Mouse (Mus musculus) forebrain, embryonic 14.5 days (tissue): ENCODE measurements around the gene Snrpd3. TPM values are rescaled to one million over a fixed set of nuclear protein-coding genes. Genes with fewer than 3 reads are reported as not detected.
A peak's percentile ranks its signal among the peaks of the same experiment; 100 is the strongest.

Experiments used
- ATAC-seq: fragments of 200-750 bp; cut with Nextera tagmentation; 2 replicates; pipeline ENCODE4 v1.8.0; 2017; ENCODE audit warnings: mild to moderate bottlenecking, moderate library complexity
- DNase-seq: peaks from one replicate; pipeline ENCODE4 v3.0.0-alpha.2; 2015; ENCODE audit warnings: low spot score
- H3K27ac ChIP-seq: fragments of 300-500 bp; sonication (generic); 2 replicates; pipeline ENCODE4 v1.5.1; 2014; ENCODE audit warnings: low read depth, mild to moderate bottlenecking, control low read depth, low read length, moderate library complexity
- H3K27me3 ChIP-seq: fragments of 300-500 bp; sonication (generic); replicated peaks from 2 replicates; pipeline ENCODE4 v1.6.1; 2014; ENCODE audit warnings: low read length, control low read depth, mixed read lengths; ENCODE audit not compliant: control insufficient read depth, insufficient read depth
- H3K36me3 ChIP-seq: fragments of 300-500 bp; sonication (generic); 2 replicates; pipeline ENCODE4 v1.6.1; 2014; ENCODE audit warnings: low read length, control low read depth; ENCODE audit not compliant: control insufficient read depth, insufficient read depth
- H3K4me1 ChIP-seq: fragments of 300-500 bp; sonication (generic); 2 replicates; pipeline ENCODE4 v1.6.1; 2014; ENCODE audit warnings: antibody characterized with exemption, low read length, control low read depth; ENCODE audit not compliant: control insufficient read depth, insufficient read depth
- H3K4me2 ChIP-seq: fragments of 300-500 bp; sonication (generic); 2 replicates; pipeline ENCODE4 v1.6.1; 2014; ENCODE audit warnings: mild to moderate bottlenecking, control low read depth, low read length
- H3K4me3 ChIP-seq: fragments of 300-500 bp; sonication (generic); 2 replicates; pipeline ENCODE4 v1.5.1; 2014; ENCODE audit warnings: low read depth, low read length, control low read depth
- H3K9ac ChIP-seq: fragments of 300-500 bp; sonication (generic); 2 replicates; pipeline ENCODE4 v1.6.1; 2014; ENCODE audit warnings: mild to moderate bottlenecking, low read length, control low read depth, moderate library complexity
- H3K9me3 ChIP-seq: fragments of 300-500 bp; sonication (generic); replicated peaks from 2 replicates; pipeline ENCODE4 v1.6.1; 2016; ENCODE audit warnings: low read length, control low read depth, mixed read lengths; ENCODE audit not compliant: control insufficient read depth
- whole genome bisulfite sequencing: fragments of 180-500 bp; shearing (Covaris S2); extraction: QIAGEN DNeasy Blood & Tissue Kit; methylation state at CpG from one replicate; pipeline ENCODE4 v1.1.7; 2014; 5-methylcytosine and 5-hydroxymethylcytosine counted together
- polyA plus RNA-seq: library from polyadenylated mRNA; unstranded; fragments of >200 nt; fragmentation: Nextera tagmentation; extraction: Ambion mirVana; gene quantifications from 2 replicates; pipeline ENCODE4 v1.2.1, GENCODE M21; 2014

The Snrpd3 gene
- polyA plus RNA-seq, 1 experiment from 2014 or later = 144 TPM

DNA sequence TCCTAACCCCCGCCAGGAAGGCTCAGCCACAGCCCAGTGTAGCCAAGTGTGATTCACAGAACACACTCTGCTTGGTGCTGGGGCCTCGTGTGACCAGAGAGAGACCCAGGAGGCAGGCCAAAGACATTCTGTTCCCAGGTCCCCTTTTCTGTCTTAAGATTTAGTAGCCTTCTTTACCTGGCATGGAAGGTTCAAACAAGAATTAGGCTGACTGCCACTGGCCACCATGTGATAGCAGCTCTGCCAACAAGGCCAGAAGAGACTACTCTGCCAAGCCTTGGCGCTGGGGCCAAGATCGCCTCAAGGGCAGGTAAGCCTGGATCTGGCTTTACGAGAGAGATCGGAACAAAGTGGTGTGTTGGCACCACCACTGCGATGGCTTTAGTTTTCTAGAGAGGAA, 6.9 kb upstream of the Snrpd3 start:
- 95% methylated on average over 7 of the region's 7 CpGs for WGBS
- ATAC-seq (no peak), DNase-seq (no peak)
- H3K4me1 ChIP-seq = no peaks in the 10 kb centered on the region
- H3K9ac ChIP-seq = no peak overlapping the region
- no peaks in the 10 kb centered on the region for H3K27me3 ChIP-seq
- H3K9me3 ChIP-seq = no peaks in the 10 kb centered on the region
- peaks cover 57% of the 10 kb centered on the region for H3K36me3 ChIP-seq
- H3K4me3 ChIP-seq = no peak overlapping the region
- H3K27ac ChIP-seq = no peak overlapping the region
- no peak overlapping the region for H3K4me2 ChIP-seq

DNA sequence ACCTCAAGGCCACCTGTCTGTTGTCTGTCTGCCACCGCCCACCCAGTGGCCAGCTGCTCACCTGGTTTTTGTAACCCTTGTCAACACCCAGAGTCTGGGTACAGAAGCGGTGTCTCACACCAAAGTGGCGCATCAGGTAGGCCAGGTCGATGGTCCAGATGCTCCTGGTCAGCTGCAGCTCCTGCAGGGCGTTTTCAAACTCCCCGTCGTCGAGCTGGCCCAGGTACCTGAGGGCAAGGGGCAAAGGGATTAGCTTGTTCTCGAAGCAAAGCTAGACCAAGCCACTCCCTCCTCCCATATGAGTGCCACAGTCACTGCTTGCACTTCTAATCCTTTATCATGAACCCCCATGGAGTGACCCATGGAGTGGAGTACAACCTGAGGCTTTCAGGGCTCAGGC, 6.3 kb upstream of the Snrpd3 start:
- Histone ChIP-seq H3K27ac (no peak overlapping the region), H3K4me3 (no peak overlapping the region), H3K27me3 (no peaks in the 10 kb centered on the region), H3K36me3 (peaks cover 57% of the 10 kb centered on the region), H3K9ac (no peak overlapping the region), H3K4me1 (0 out of 2 replicates have a peak, but pooled peaks cover 2% of the 10 kb centered on the region), H3K9me3 (no peaks in the 10 kb centered on the region), H3K4me2 (no peak overlapping the region)
- DNase-seq = no peak
- ATAC-seq = no peak
- 86% methylated on average over 9 of the region's 9 CpGs for WGBS

DNA sequence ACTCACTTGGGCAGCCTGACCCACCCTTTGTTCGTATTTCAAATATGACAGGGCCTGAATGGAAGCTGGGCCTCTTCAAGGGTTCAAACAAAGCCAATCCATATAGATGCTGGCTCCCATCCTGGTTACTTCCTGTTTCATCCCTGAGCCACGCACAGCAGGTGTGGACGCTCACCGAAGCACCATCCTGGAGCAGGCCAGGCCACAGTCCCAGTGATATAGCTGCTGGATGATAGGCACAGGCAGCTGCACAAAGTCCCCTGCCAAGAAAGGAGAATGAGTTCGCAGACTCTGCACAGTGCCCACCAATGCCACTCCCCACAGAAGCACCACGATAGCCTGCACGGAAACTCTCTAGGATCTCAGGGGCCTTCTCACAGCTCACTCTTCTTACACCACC, 5.5 kb upstream of the Snrpd3 start:
- 0 out of 2 replicates have a peak, but pooled peaks cover 6% of the 10 kb centered on the region for H3K4me1 ChIP-seq
- H3K4me3 ChIP-seq = no peak overlapping the region
- WGBS = 91% methylated on average over 7 of the region's 7 CpGs
- H3K27ac ChIP-seq = no peak overlapping the region
- no peaks in the 10 kb centered on the region for H3K9me3 ChIP-seq
- H3K27me3 ChIP-seq = no peaks in the 10 kb centered on the region
- no peak overlapping the region for H3K9ac ChIP-seq
- DNase-seq (no peak), ATAC-seq (no peak)
- no peak overlapping the region for H3K4me2 ChIP-seq
- H3K36me3 ChIP-seq = peaks cover 53% of the 10 kb centered on the region

DNA sequence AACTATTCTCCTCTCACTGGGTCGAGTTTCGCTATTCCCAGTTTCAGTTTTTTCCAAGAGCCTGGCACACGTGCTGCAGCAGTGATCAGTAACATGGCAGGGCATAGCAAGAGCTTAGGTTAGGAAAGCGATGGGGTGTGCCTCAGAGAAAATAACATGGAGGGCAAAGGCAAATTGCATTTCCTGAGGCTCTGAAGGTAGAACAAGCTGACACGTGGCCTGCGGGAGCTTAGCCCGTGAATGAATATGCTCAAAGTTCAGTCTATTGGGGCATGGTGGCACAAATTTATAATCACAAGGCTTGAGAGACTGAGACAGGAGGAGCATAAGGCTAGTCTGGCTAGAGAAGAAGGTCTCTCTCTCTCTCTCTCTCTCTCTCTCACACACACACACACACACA, 4.6 kb upstream of the Snrpd3 start:
- DNase-seq = no peak
- no peak overlapping the region for H3K9ac ChIP-seq
- no peaks in the 10 kb centered on the region for H3K9me3 ChIP-seq
- no peak overlapping the region for H3K27ac ChIP-seq
- no peak for ATAC-seq
- no peak overlapping the region for H3K4me3 ChIP-seq
- peaks cover 44% of the 10 kb centered on the region for H3K36me3 ChIP-seq
- H3K4me1 ChIP-seq = 0 out of 2 replicates have a peak, but pooled peaks cover 6% of the 10 kb centered on the region
- H3K4me2 ChIP-seq = no peak overlapping the region
- 88% methylated on average over 7 of the region's 7 CpGs for WGBS
- H3K27me3 ChIP-seq = no peaks in the 10 kb centered on the region

DNA sequence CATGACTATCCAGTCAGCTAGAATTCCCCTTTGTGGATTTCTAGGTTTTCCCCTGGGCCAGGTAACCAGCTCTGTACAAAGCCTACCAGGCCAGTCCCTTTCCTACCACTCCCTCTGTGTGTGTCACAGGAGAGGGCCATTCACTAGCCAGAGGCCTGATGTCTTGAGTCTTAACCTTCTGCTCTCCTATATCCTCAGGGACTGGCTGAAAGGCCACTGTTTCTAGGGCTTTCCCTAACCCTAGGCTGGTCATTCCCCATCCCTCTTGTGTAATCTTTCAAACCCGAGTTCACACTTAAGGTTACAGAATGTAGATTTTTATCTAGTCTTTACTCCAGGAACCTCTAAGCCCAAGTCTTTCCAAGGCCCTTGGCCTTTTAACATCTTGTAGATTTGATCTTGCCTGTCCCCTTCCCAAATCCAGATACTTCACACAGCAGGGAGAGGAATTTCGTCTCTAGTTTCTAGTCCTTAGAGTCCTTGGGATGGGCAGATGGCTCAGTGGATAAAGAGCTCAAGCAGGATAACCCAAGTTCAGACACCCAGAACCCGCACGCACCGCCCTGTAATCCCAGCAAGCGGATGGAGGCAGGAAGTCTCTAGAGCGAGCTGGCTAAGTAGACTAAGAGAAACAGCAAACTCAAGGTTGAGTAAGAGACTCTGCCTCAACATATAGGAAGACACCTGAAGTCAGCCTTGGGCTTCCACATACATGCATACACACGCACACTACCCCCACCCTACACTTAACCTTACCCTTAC, 3.9 kb upstream of the Snrpd3 start:
- no peak for DNase-seq
- no peak overlapping the region for H3K9ac ChIP-seq
- WGBS = 93% methylated on average over 8 of the region's 8 CpGs

DNA sequence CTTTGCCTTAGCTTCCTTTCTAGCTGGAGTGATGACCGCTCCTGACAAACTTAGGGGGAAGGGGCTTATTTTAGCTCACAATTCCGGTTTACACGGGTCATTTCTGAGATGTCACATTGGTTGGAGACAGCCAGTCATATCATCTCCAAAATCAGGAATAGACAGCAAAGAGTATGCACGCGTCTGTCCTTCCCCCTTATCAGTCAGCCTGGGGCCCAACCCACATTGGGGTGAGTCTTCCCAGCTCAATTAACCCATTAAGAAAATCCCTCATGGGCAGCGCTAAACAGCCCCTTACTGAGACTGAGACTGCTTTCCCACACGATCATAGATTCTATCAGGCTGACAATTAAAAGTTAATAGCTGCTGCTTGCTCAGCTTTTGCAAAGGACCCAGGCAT, 3.0 kb upstream of the Snrpd3 start:
- Histone ChIP-seq H3K4me2 (no peak overlapping the region), H3K27ac (no peak overlapping the region), H3K4me1 (peaks cover 14% of the 10 kb centered on the region; the same call in 1 of the 2 replicates), H3K9ac (no peak overlapping the region), H3K4me3 (no peak overlapping the region), H3K9me3 (no peaks in the 10 kb centered on the region), H3K36me3 (peaks cover 28% of the 10 kb centered on the region), H3K27me3 (no peaks in the 10 kb centered on the region)
- WGBS = 84% methylated on average over 7 of the region's 7 CpGs
- DNase-seq (no peak), ATAC-seq (no peak)

More for the DNA sequence above, 3.9 kb upstream of the Snrpd3 start:
- peaks cover 7% of the 10 kb centered on the region; the same call in 1 of the 2 replicates for H3K4me1 ChIP-seq
- no peaks in the 10 kb centered on the region for H3K9me3 ChIP-seq
- H3K27ac ChIP-seq = no peak overlapping the region
- H3K27me3 ChIP-seq = no peaks in the 10 kb centered on the region
- ATAC-seq = no peak
- peaks cover 37% of the 10 kb centered on the region for H3K36me3 ChIP-seq
- H3K4me2 ChIP-seq = no peak overlapping the region
- H3K4me3 ChIP-seq = no peak overlapping the region

DNA sequence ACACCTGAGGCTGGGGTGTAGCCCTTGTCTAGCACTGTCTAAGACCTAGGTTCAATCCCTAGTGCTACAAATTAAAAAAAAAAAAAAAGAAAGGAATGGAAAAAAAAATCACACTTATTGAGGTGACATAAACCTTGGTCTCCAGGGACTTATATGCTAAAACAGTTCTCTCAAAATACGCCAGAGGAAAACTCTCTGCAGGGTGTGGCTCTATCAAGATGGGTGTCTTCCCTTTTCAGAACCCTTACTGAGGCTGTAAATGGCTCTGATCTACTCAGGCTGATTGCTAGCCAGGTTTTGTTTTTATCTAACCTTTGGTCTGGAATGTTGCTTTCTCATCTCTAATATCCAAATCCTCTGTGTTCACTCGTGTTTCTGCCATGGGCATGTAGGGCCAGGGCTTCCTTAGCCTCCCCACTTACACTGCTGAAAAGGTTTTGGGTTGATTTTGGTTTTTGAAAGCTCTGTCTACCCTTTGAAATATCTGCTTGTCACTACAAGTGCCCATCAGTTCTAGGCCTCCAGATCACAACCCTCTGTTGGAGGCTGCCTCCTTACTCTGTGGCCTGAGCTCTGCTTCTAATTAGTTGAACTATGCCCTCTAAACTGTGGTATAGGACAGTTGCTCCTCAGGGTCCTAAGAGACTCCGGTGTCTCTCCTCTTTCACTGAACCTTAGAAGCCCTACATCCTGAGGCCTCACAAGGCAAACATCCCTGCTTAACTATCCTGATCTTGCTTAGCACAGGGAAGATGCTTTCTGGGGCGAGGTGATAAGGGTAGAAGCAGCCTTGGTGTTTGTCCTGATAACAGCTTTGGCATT, 1.9 kb upstream of the Snrpd3 start:
- Histone ChIP-seq H3K27me3 (no peaks in the 10 kb centered on the region), H3K9me3 (no peaks in the 10 kb centered on the region), H3K27ac (no peak overlapping the region), H3K4me1 (peaks cover 14% of the 10 kb centered on the region; the same call in 1 of the 2 replicates), H3K36me3 (peaks cover 27% of the 10 kb centered on the region), H3K4me3 (no peak overlapping the region), H3K4me2 (no peak overlapping the region), H3K9ac (peak overlapping the region; percentile 94; the same call in 1 of the 2 replicates)
- DNase-seq (no peak), ATAC-seq (no peak)
- WGBS = 82% methylated on average over 4 of the region's 4 CpGs

DNA sequence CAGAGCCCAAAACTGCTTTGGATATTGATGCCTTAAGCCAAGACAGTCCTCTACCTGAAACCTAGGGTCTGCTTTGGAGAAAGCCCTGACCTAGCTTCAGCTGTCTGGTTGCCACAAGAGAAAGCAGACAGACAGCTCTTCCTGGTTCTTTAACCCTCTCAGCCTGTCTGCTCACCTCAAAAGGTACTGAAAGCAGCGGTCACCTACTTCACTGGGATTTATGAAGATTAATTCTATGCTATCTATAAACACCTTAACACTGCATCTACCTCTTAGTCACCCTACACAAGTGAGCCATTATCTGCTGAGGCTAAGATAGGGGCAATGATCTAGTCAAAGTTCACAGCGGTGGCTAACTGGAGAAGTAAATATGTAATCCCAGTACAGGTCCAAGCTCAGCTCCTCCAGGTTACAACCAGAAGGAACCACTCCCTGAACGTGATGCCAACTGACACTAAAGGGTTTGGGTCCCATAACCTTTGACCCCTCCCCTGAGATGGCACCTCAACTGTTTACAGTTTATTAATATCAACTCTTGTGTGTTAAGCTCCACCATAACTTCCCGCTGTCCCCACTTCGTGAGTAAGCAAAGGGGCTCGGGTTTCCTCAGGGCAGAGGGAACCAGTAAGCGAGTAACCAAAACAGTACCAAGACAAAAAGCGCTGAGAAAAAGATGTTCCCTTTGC, 1.2 kb upstream of the Snrpd3 start:
- peak overlapping the region; percentile 85 for H3K4me3 ChIP-seq
- peaks cover 27% of the 10 kb centered on the region for H3K36me3 ChIP-seq
- WGBS = 28% methylated on average over 8 of the region's 8 CpGs
- peak overlapping the region; percentile 94 for H3K9ac ChIP-seq
- H3K4me1 ChIP-seq = peaks cover 14% of the 10 kb centered on the region; the same call in 1 of the 2 replicates
- peak overlapping the region; percentile 90 for H3K4me2 ChIP-seq
- DNase-seq (peak; percentile 2), ATAC-seq (no peak)
- no peaks in the 10 kb centered on the region for H3K27me3 ChIP-seq
- H3K9me3 ChIP-seq = no peaks in the 10 kb centered on the region
- peak overlapping the region; percentile 96; the same call in 1 of the 2 replicates for H3K27ac ChIP-seq
